Comparison of ENCODE assay signal across 11 mouse cellular contexts in the genomic region with DNA sequence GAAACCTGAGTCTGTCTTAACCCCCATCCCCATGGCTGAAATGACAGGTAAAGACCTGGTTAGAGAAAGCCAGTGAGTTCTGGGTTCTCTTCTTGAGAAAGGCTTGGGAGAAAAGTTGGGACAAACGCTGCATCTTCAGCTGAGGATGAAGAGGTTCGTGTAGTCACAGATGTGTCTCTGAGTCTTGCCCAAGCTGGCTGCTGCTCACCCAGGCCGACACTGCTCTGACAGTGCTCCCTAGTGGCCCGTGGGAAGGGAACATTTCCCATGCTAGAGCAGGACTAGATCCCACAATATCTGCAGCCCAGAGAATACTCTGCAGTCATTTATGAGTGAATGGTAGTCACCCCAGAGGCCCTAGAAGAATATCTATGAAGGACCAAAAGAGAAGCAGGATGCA.
DNase-seq lines count a peak whose midpoint lies in the region; ATAC-seq and TF ChIP-seq lines count a peak whose summit lies in the region.
"Had no signal": no experiment of that assay in that cellular context is flagged by ENCODE, and none has a peak within 500 bp of the region (broad histone marks: within the 10 kb centered on the region; RNA-seq: fewer than 3 reads in every experiment).

No protein-coding gene starts in this region.

- TF ChIP-seq CTCF in testis, adult 2 months (IDR thresholded peaks at IDR 0.05; ENCODE audit: control insufficient read depth, insufficient read depth, insufficient replicate concordance, low read depth, low read length) = peak; percentile 26; the same call in 1 of the 2 replicates

- no peaks in the 10 kb centered on the region for H3K4me1 ChIP-seq in testis, adult 2 months (ENCODE audit: control insufficient read depth, insufficient read depth, low read length)
- no peaks in the 10 kb centered on the region for H3K4me1 ChIP-seq in hindbrain, embryonic 11.5 days (replicated peaks; ENCODE audit: control insufficient read depth, insufficient read depth, low read length)
- H3K4me1 ChIP-seq: embryonic facial prominence, embryonic 15.5 days; liver, embryonic 13.5 days; stomach, embryonic 15.5 days had no signal

- H3K36me3 ChIP-seq in testis, adult 2 months (ENCODE audit: control insufficient read depth, insufficient read depth, low read length) = no peaks in the 10 kb centered on the region
- no peaks in the 10 kb centered on the region for H3K36me3 ChIP-seq in hindbrain, embryonic 11.5 days (ENCODE audit: control insufficient read depth, insufficient read depth, low read length)
- H3K36me3 ChIP-seq: embryonic facial prominence, embryonic 15.5 days; liver, embryonic 13.5 days; stomach, embryonic 15.5 days had no signal

- peak; percentile 25 for DNase-seq in CD4-positive, CD25-positive, alpha-beta regulatory T cell, adult 2 months (ENCODE audit: low read depth, low spot score)
- DNase-seq in testis, postnatal 14 days (ENCODE audit: low spot score) = no peak
- DNase-seq in kidney, adult 8-10 months = peak; percentile 15 to 41
- peak; percentile 27 to 66 for DNase-seq in spleen, postnatal 4 days (ENCODE audit: low spot score in 2 of 2)
- no peak for DNase-seq in frontal cortex, postnatal 25 days (ENCODE audit: low spot score in 2 of 2)
- no peak for DNase-seq in hindbrain, embryonic 11.5 days (ENCODE audit: low spot score)
- DNase-seq: liver, embryonic 13.5 days had no signal

- no peak overlapping the region for H3K4me2 ChIP-seq in hindbrain, embryonic 11.5 days (replicated peaks; ENCODE audit: low read depth, low read length)
- H3K4me2 ChIP-seq: embryonic facial prominence, embryonic 15.5 days; liver, embryonic 13.5 days; stomach, embryonic 15.5 days had no signal

- H3K4me3 ChIP-seq in testis, adult 2 months (ENCODE audit: control insufficient read depth, low read depth, low read length) = no peak overlapping the region
- H3K4me3 ChIP-seq in hindbrain, embryonic 11.5 days (ENCODE audit: low read depth, low read length) = no peak overlapping the region
- H3K4me3 ChIP-seq: embryonic facial prominence, embryonic 15.5 days; liver, embryonic 13.5 days; stomach, embryonic 15.5 days had no signal

- H3K27ac ChIP-seq in testis, adult 2 months (ENCODE audit: control insufficient read depth, insufficient read depth, low read depth, low read length) = no peak overlapping the region
- no peak overlapping the region for H3K27ac ChIP-seq in hindbrain, embryonic 11.5 days (ENCODE audit: low read depth, low read length)
- H3K27ac ChIP-seq: embryonic facial prominence, embryonic 15.5 days; liver, embryonic 13.5 days; stomach, embryonic 15.5 days had no signal

- H3K9ac ChIP-seq in hindbrain, embryonic 11.5 days (ENCODE audit: low read depth, low read length) = no peak overlapping the region
- H3K9ac ChIP-seq: embryonic facial prominence, embryonic 15.5 days; liver, embryonic 13.5 days; stomach, embryonic 15.5 days had no signal

- TF ChIP-seq POLR2A in testis, adult 2 months (IDR thresholded peaks at IDR 0.05; ENCODE audit: control insufficient read depth, low read depth, low read length) = no peak

- no peak for ATAC-seq in CD4-positive, CD25-positive, alpha-beta regulatory T cell, adult 4 months
- no peak for ATAC-seq in hindbrain, embryonic 11.5 days (ENCODE audit: low FRiP score)

- no peaks in the 10 kb centered on the region for H3K9me3 ChIP-seq in hindbrain, embryonic 11.5 days (ENCODE audit: control insufficient read depth, low read length)
- H3K9me3 ChIP-seq: embryonic facial prominence, embryonic 15.5 days; liver, embryonic 13.5 days; stomach, embryonic 15.5 days had no signal

- H3K27me3 ChIP-seq in testis, adult 2 months (ENCODE audit: control insufficient read depth, insufficient read depth, low read length) = no peaks in the 10 kb centered on the region
- no peaks in the 10 kb centered on the region for H3K27me3 ChIP-seq in hindbrain, embryonic 11.5 days (ENCODE audit: control insufficient read depth, insufficient read depth, low read length)
- H3K27me3 ChIP-seq: embryonic facial prominence, embryonic 15.5 days; liver, embryonic 13.5 days; stomach, embryonic 15.5 days had no signal

- WGBS in hindbrain, embryonic 11.5 days = 75% methylated on average over 4 of the region's 4 CpGs

Comparison
In these comparisons a context has a peak if more than half of its experiments do, and no peak if none do; other contexts are left out.
1. DNase-seq: peak in CD4-positive, CD25-positive, alpha-beta regulatory T cell, adult 2 months (single experiment), kidney, adult 8-10 months (2 of 2) and spleen, postnatal 4 days (2 of 2); none in testis, postnatal 14 days (single experiment), frontal cortex, postnatal 25 days (0 of 2) and hindbrain, embryonic 11.5 days (single experiment).